Mouse (Mus musculus) gastrocnemius, postnatal 4 days (tissue): ENCODE measurements at regions not wholly inside any gene's neighbourhood (a gene's known extent, or its start where the extent isn't known, plus 50 kb on each side); places are given as distances from the start of the nearest gene placed in this dataset.

Experiments used
- DNase-seq, 2 experiments: peaks; one replicate each; pipeline ENCODE4 v3.0.0; 2021 to 2022; ENCODE audit warnings: low spot score in 2 of 2, mixed read lengths in 2 of 2

DNA sequence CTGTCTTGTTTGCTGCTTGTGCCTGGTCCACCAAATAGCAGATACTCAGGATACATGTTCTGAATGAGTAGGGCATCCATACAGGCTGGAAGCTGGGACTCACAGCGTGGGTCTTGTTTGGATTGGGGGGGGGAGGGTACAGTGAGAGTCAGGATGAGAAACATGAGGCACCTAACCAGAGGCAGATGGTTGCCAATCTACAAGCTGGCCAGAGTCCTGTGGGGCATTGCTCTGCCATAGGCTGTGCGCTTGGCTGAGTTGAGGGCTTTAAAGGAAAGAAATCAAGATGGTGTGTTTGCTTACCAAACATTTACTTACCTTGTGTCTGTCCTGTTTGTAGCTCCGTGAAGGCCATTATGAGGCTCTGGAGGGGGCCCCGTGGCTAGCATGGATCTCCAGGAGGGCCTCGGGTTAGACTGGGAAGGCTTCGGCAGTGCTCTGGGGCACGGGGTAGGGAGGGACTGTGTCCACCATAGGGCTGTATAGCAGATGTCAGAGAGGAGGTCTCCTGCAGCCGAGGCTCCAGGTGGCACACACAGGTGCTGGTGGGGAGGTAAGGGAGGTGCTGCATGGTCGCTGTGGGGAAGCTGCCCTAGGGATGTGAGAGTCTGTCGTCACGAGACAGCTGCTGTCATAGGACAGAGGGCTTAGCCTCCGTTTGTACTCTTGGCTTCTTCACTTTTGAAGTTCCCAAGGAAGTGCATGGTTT lies 70.7 kb upstream of the Id2 start:
- DNase-seq, result no peak

GRCm38 (mm10) chr12:25166525-25166924 lies 69.6 kb upstream of the Id2 start:
- DNase-seq, result no peak

- no peak for DNase-seq
Measured at GRCm38 (mm10) chr12:25165650-25166049, 68.7 kb upstream of the Id2 start.

- no peak for DNase-seq
Measured at GRCm38 (mm10) chr12:25164724-25165123, 67.8 kb upstream of the Id2 start.

DNA sequence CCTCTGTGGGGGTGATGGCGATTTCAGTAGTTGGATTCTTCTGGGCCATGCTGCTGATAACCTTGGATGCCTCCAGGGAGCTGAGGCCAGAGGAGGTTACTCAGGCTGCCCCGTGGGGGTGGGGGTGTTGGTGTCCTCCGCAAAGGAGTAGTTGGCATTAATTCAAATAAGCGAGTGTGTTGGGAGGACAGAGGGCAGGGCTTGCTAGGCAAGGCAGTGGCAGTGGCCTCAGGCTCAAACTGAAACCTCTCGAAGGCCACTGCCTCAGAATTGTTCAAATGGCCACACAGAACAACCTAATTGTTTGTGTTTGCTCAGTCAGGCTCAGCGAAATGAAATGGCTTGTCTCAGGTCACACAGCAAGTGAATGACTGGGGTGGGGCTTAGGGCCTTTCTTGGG lies 66.6 kb upstream of the Id2 start:
- no peak for DNase-seq

GRCm38 (mm10) chr12:25162843-25163242 lies 65.9 kb upstream of the Id2 start:
- DNase-seq, result no peak

GRCm38 (mm10) chr12:25161939-25162338 lies 65.0 kb upstream of the Id2 start:
- DNase-seq, result no peak

DNA sequence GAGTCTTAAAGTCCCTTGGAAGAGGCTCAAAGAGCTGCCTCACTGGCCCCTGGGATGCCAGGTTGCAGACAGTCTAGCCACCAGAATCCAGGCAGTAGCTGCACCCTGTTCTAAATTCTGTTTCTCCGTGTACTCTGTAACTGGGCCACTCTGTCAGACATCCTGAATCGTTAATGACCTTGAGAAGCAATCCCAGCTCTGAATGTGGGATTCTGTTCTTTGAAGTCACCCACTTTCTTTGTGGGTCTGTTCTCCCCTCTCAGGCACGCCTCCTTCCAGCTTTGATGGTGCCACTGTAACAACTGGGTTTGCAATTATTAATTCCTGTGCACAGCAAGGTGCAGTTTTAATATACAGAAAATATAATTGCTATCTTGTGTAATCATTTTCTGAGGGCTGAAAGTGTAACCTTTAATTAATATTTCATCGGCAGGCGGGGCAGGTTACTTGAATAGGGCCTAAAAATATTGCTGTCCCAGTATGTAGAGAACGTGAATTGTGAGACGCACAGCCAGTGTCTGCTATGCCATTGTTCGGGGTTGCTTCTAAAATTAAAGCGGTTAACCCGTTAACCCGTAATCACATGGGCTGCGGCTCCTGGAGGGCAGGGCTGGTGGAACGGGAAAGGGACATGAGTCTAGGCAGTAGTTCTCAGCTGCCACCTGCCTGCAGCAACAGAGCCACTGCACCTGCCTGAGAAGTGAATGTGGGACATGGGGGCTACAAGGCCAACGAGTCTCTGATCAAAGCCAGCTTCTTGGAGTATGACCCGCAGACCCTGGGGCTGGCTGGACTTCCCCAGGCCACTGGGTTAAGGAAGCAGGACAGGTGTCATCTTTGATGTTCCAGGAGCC lies 64.3 kb upstream of the Id2 start:
- no peak for DNase-seq

GRCm38 (mm10) chr12:25159091-25159490 lies 62.2 kb upstream of the Id2 start:
- DNase-seq, result no peak

- DNase-seq, result no peak
Measured at GRCm38 (mm10) chr12:25157238-25157637, 60.3 kb upstream of the Id2 start.

- DNase-seq, result no peak
Measured at GRCm38 (mm10) chr12:25155396-25155795, 58.5 kb upstream of the Id2 start.

DNA sequence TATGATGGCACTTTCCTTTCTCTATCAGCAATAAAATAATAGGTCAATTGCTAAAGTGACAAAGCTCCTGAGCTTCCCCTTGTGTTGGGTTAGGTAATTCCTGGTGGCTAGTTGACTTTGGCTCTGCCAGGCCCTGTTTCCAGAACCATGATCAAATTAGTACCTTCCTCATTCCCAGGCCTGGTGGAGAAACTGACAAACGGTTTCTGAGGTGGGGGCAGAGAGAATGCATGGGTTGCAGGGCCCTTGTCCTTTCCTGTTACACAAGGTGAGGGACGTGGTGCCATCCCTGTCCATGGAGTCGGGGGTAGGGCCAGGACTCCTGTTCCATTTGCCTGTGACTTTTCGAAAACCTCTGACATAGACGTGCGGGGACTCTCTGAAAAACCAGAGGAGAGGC lies 51.2 kb upstream of the Id2 start:
- no peak for DNase-seq
